In the genomic region with DNA sequence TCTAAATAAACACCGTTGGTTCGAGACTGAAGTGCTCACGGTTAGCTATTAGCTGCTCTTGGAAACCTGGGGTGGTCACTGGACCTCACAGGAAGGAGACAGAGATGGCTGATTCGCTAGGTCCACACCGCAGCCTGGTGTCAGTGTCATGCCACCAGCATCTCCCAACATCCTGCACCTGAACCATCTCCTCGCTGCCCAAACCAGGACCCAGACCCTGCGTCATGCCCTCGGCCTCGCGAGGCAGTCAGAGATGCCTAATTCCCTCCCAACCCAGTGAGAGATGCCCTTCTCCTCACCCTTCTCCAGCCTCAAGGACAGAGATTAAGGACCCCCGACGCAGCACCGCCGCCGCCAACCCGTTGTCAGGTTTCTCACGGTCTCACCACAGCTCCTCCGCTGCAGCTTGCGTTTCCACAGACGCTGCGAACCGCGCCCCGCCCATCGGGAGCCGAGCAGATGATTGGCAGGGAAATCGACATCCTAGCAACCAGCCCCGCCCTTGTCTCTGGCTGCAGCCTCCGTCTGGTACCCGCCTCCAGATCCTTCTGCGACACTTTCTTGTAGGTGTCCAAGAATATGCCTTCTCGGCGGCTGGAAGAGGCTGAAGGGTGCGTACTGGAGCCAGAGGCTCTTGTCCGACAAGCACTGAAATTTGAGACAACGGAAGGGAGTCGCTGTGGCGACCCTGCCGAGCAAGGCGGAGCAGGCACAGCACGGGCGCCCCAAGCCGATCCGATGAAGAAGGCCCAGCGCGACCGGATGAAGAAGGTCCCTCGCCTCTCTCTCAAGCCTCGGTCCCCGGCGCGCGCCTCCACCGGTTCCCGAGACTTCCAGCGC, we compare ENCODE assay signal across 1 mouse cellular context.
A peak's percentile ranks its signal among the peaks of the same experiment; 100 is the strongest.
TF ChIP-seq lines count a peak whose summit lies in the region.

Dzank1 (minus strand) TSS at position 434 of the 840 bp plus-strand sequence.
Polr3f (plus strand) TSS at position 738 of the 840 bp plus-strand sequence.

TF ChIP-seq in myocyte, 11 proteins besides CTCF, POLR2A, EP300 and RAD21 (continued from another document):
- TF ChIP-seq REST (IDR thresholded peaks at IDR 0.05; ENCODE audit: insufficient read depth, insufficient read length) (no peak), POLR2AphosphoS2 (IDR thresholded peaks at IDR 0.05; ENCODE audit: insufficient read length, low read depth) (peak; percentile 55), MAX (IDR thresholded peaks at IDR 0.05; ENCODE audit: low read depth) (peak; percentile 97), SRF (IDR thresholded peaks at IDR 0.05; ENCODE audit: control insufficient read depth, insufficient read length, low read depth) (peak; percentile 84), USF1 (IDR thresholded peaks at IDR 0.05; ENCODE audit: low read depth) (no peak), TCF3 (IDR thresholded peaks at IDR 0.05; ENCODE audit: insufficient read length, low read depth) (no peak), MYOG (IDR thresholded peaks at IDR 0.05; ENCODE audit: control insufficient read depth in 1 of 3, insufficient read depth in 1 of 3, insufficient read length in 2 of 3, low read depth in 2 of 3) (no peak)
TF ChIP-seq in myocyte: peak in this region for 3.
